Mouse (Mus musculus) G1E (cell line): ENCODE data around the gene Wdr46. TPM values are rescaled to one million over a fixed set of nuclear protein-coding genes. Genes with fewer than 3 reads are reported as not detected.

Experiments used
- ATAC-seq: 2 replicates; pipeline ENCODE4 v1.8.0; 2016; ENCODE audit warnings: mild to moderate bottlenecking; ENCODE audit not compliant: insufficient number of reproducible peaks, poor library complexity, low FRiP score, severe bottlenecking; ENCODE audit errors: extremely low read depth
- DNase-seq: peaks from one replicate; pipeline ENCODE4 v3.0.0; 2012; ENCODE audit warnings: low spot score
- H3K27me3 ChIP-seq: 2 replicates; pipeline ENCODE4 v1.6.1; 2012; ENCODE audit warnings: mild to moderate bottlenecking, low read length, inconsistent platforms; ENCODE audit not compliant: insufficient read depth
- H3K36me3 ChIP-seq: replicated peaks from 2 replicates; pipeline ENCODE3; 2012; ENCODE audit warnings: mild to moderate bottlenecking, inconsistent platforms
- H3K4me1 ChIP-seq: 2 replicates; pipeline ENCODE4 v1.6.1; 2012; ENCODE audit warnings: low read depth, low read length, inconsistent platforms, mixed read lengths; ENCODE audit not compliant: insufficient read depth
- H3K4me3 ChIP-seq: 2 replicates; pipeline ENCODE4 v1.5.1; 2012; ENCODE audit warnings: low read depth, mild to moderate bottlenecking, inconsistent platforms, low read length, moderate library complexity, mixed read lengths
- H3K9me3 ChIP-seq: replicated peaks from 2 replicates; pipeline ENCODE4 v1.6.1; 2012; ENCODE audit warnings: inconsistent platforms
- CTCF ChIP-seq: IDR thresholded peaks from 2 replicates; pipeline ENCODE4 v1.5.1; 2012; ENCODE audit warnings: low read depth, low read length, inconsistent platforms, mixed read lengths
- GATA1 ChIP-seq: IDR thresholded peaks from 2 replicates; pipeline ENCODE4 v1.6.1; 2012; ENCODE audit warnings: borderline replicate concordance, low read length, inconsistent platforms, mixed read lengths
- GATA2 ChIP-seq: IDR thresholded peaks from 2 replicates; pipeline ENCODE4 v1.6.1; 2012; ENCODE audit warnings: low read depth, low read length, inconsistent platforms, borderline replicate concordance
- POLR2AphosphoS5 ChIP-seq: IDR thresholded peaks from 2 replicates; pipeline ENCODE4 v1.6.1; 2012; ENCODE audit warnings: low read depth, low read length, inconsistent platforms; ENCODE audit not compliant: insufficient replicate concordance
- TAL1 ChIP-seq: conservative IDR thresholded peaks from 2 replicates; pipeline ENCODE4 v1.6.1; 2012; ENCODE audit warnings: low read depth, low read length, inconsistent platforms, mixed read lengths
- polyA plus RNA-seq: library from polyadenylated mRNA; stranded (reverse); fragments of >175 nt; gene quantifications from 2 replicates; pipeline ENCODE4 v1.2.3, GENCODE M21; 2012
- total RNA-seq, 2 experiments: library from RNA; stranded (forward) in 1 of 2; stranded (reverse) in 1 of 2; fragments of 200-1000 nt in 1 of 2; fragments of >200 nt in 1 of 2; fragmentation: Nextera tagmentation in 1 of 2; gene quantifications; 2 replicates each; pipeline ENCODE4 v1.2.3; 2014 to 2017

The Wdr46 gene
- total and polyA plus RNA-seq, 3 experiments = 29.6 to 72.2 (median 31.1) TPM

DNA sequence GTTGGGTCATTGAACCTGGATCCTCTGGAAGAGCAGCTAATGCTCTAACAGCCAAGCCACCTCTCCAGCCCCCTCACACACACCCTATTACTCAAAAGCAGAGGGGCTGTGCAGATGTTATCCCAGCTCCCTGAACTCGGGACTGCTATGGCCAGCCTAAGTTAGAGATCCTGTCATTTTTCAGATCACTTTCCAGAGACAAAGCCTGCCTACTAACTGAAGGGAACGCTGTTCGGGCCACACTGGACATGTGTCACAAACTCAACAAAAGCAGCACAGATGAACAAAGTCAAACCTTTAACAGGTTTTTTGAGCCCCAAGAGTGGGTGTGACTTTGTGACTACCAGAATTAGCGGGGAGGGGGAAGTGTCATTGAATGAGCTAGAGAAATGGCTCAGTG is 12.4 kb downstream of the Wdr46 start:
- Histone ChIP-seq H3K27me3 (no peaks in the 10 kb centered on the region), H3K4me1 (peaks cover 70% of the 10 kb centered on the region), H3K4me3 (peak overlapping the region; percentile 93), H3K36me3 (peaks cover 81% of the 10 kb centered on the region), H3K9me3 (no peaks in the 10 kb centered on the region)
- ATAC-seq (no peak), DNase-seq (no peak)
- TF ChIP-seq GATA2 (no peak), GATA1 (no peak), TAL1 (no peak), POLR2AphosphoS5 (no peak; the same call in 1 of the 2 replicates), CTCF (no peak)

GRCm38 (mm10) chr17:33953310-33953709 is 12.8 kb downstream of the Wdr46 start:
- ATAC-seq (no peak), DNase-seq (no peak)
- H3K4me3 ChIP-seq = peak overlapping the region; percentile 93
- peaks cover 81% of the 10 kb centered on the region for H3K36me3 ChIP-seq
- TF ChIP-seq GATA2 (no peak), GATA1 (no peak), CTCF (no peak), POLR2AphosphoS5 (no peak), TAL1 (no peak)
- no peaks in the 10 kb centered on the region for H3K9me3 ChIP-seq
- H3K4me1 ChIP-seq = peaks cover 69% of the 10 kb centered on the region
- no peaks in the 10 kb centered on the region for H3K27me3 ChIP-seq

GRCm38 (mm10) chr17:33953961-33954565 is 13.6 kb downstream of the Wdr46 start:
- H3K4me1 ChIP-seq = peaks cover 64% of the 10 kb centered on the region
- no peak for TF ChIP-seq TAL1
- 0 out of 2 replicates have a peak, but pooled peaks have one; percentile 75 for TF ChIP-seq POLR2AphosphoS5
- ATAC-seq (no peak), DNase-seq (no peak)
- no peaks in the 10 kb centered on the region for H3K27me3 ChIP-seq
- peaks cover 81% of the 10 kb centered on the region for H3K36me3 ChIP-seq
- H3K9me3 ChIP-seq = no peaks in the 10 kb centered on the region
- peak overlapping the region; percentile 93 for H3K4me3 ChIP-seq

- Histone ChIP-seq H3K36me3 (peaks cover 81% of the 10 kb centered on the region), H3K27me3 (no peaks in the 10 kb centered on the region), H3K9me3 (no peaks in the 10 kb centered on the region), H3K4me3 (peak overlapping the region; percentile 93), H3K4me1 (peaks cover 57% of the 10 kb centered on the region)
- no peak for TF ChIP-seq GATA1
- TF ChIP-seq GATA2 = no peak
- no peak; the same call in 1 of the 2 replicates for TF ChIP-seq POLR2AphosphoS5
- TF ChIP-seq CTCF = no peak
- TF ChIP-seq TAL1 = no peak
- DNase-seq = no peak
- ATAC-seq = no peak
Observed at GRCm38 (mm10) chr17:33954646-33955554, 14.4 kb downstream of the Wdr46 start.

GRCm38 (mm10) chr17:33955555-33956214 is 15.2 kb downstream of the Wdr46 start, which contains the start of the genes Vps52 and Rps18:
Gene Vps52 (plus strand): TSS chr17:33955812.
Gene Rps18 (minus strand): TSS chr17:33956001.
- H3K27me3 ChIP-seq = no peaks in the 10 kb centered on the region
- H3K4me1 ChIP-seq = peaks cover 49% of the 10 kb centered on the region
- H3K9me3 ChIP-seq = no peaks in the 10 kb centered on the region
- peak; percentile 77 for ATAC-seq
- H3K36me3 ChIP-seq = peaks cover 80% of the 10 kb centered on the region
- H3K4me3 ChIP-seq = peak within 1 kb of the TSS; percentile 93
- no peak for TF ChIP-seq GATA1
- TF ChIP-seq POLR2AphosphoS5 = no peak
- no peak for TF ChIP-seq GATA2
- no peak for TF ChIP-seq TAL1
- no peak for TF ChIP-seq CTCF
- peak; percentile 98 for DNase-seq

DNA sequence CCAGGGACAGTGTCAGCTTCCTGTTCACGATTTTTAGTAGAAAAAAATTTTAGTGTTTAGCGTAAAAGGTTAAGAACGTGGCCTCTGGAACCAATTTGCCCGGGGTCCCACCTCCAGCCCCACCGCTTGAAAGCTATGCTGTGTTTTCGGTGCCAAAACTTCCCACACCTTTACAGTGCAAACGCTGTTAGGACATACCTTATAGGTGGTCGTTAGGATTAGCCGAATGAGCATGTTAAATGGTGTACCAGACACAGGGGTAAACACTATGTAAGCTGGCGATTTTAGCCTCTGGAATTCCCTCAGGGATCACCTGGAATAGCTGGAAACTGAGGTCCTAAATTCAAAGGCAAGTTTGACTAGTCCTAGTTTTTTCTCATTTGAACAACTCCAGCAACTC is 15.9 kb downstream of the Wdr46 start:
- Histone ChIP-seq H3K4me3 (peak overlapping the region; percentile 93), H3K27me3 (no peaks in the 10 kb centered on the region), H3K9me3 (no peaks in the 10 kb centered on the region), H3K4me1 (peaks cover 43% of the 10 kb centered on the region), H3K36me3 (peaks cover 80% of the 10 kb centered on the region)
- no peak for TF ChIP-seq TAL1
- no peak for TF ChIP-seq CTCF
- no peak for TF ChIP-seq POLR2AphosphoS5
- no peak for TF ChIP-seq GATA2
- TF ChIP-seq GATA1 = no peak
- DNase-seq = no peak
- ATAC-seq = no peak
